Mouse (Mus musculus): ENCODE measurements at regions not wholly inside any gene's neighbourhood (a gene's known extent, or its start where the extent isn't known, plus 50 kb on each side); places are given as distances from the start of the nearest gene placed in this dataset.

GRCm38 (mm10) chr2:105476028-105476677, 77.0 kb upstream of the Rcn1 start:
- Histone ChIP-seq H3K9me3 (ENCODE audit: control insufficient read depth, low read length) (no peaks in the 10 kb centered on the region), H3K4me3 (replicated peaks; ENCODE audit: low read length) (no peak overlapping the region), H3K27ac (replicated peaks; ENCODE audit: low read depth, low read length) (no peak overlapping the region), H3K9ac (ENCODE audit: low read depth, low read length, severe bottlenecking) (no peak overlapping the region), H3K4me1 (ENCODE audit: control insufficient read depth, insufficient read depth, low read length) (no peaks in the 10 kb centered on the region), H3K27me3 (ENCODE audit: control insufficient read depth, insufficient read depth, low read length) (no peaks in the 10 kb centered on the region), H3K4me2 (replicated peaks; ENCODE audit: low read depth, low read length, severe bottlenecking) (no peak overlapping the region), H3K36me3 (ENCODE audit: control insufficient read depth, insufficient read depth, low read length) (no peaks in the 10 kb centered on the region)
- TF ChIP-seq POLR2A (IDR thresholded peaks at IDR 0.05; ENCODE audit: borderline replicate concordance, extremely low read depth, insufficient read depth, insufficient read length): no peak
- WGBS: 70% methylated on average over 7 of the region's 7 CpGs
- ATAC-seq (ENCODE audit: low FRiP score, low read depth) (no peak), DNase-seq (ENCODE audit: low spot score) (no peak)

- WGBS: 65% methylated on average over 11 of the region's 11 CpGs
- Histone ChIP-seq H3K9me3 (ENCODE audit: control insufficient read depth, low read length) (no peaks in the 10 kb centered on the region), H3K36me3 (ENCODE audit: control insufficient read depth, insufficient read depth, low read length) (no peaks in the 10 kb centered on the region), H3K27me3 (ENCODE audit: control insufficient read depth, insufficient read depth, low read length) (no peaks in the 10 kb centered on the region), H3K4me2 (replicated peaks; ENCODE audit: low read depth, low read length, severe bottlenecking) (no peak overlapping the region), H3K27ac (replicated peaks; ENCODE audit: low read depth, low read length) (no peak overlapping the region), H3K4me3 (replicated peaks; ENCODE audit: low read length) (no peak overlapping the region), H3K9ac (ENCODE audit: low read depth, low read length, severe bottlenecking) (no peak overlapping the region), H3K4me1 (ENCODE audit: control insufficient read depth, insufficient read depth, low read length) (no peaks in the 10 kb centered on the region)
- TF ChIP-seq POLR2A (IDR thresholded peaks at IDR 0.05; ENCODE audit: borderline replicate concordance, extremely low read depth, insufficient read depth, insufficient read length): no peak
- no peak for DNase-seq (ENCODE audit: low spot score)
- no peak for ATAC-seq (ENCODE audit: low FRiP score, low read depth)
These were observed 83.0 kb upstream of the Rcn1 start for GRCm38 (mm10) chr2:105481990-105482592.

- Histone ChIP-seq H3K4me1 (ENCODE audit: control insufficient read depth, insufficient read depth, low read length) (no peaks in the 10 kb centered on the region), H3K9me3 (ENCODE audit: control insufficient read depth, low read length) (no peaks in the 10 kb centered on the region), H3K36me3 (ENCODE audit: control insufficient read depth, insufficient read depth, low read length) (no peaks in the 10 kb centered on the region), H3K27me3 (ENCODE audit: control insufficient read depth, insufficient read depth, low read length) (no peaks in the 10 kb centered on the region), H3K9ac (ENCODE audit: low read depth, low read length, severe bottlenecking) (no peak overlapping the region), H3K4me3 (replicated peaks; ENCODE audit: low read length) (no peak overlapping the region), H3K27ac (replicated peaks; ENCODE audit: low read depth, low read length) (no peak overlapping the region), H3K4me2 (replicated peaks; ENCODE audit: low read depth, low read length, severe bottlenecking) (no peak overlapping the region)
- no peak for TF ChIP-seq POLR2A (IDR thresholded peaks at IDR 0.05; ENCODE audit: borderline replicate concordance, extremely low read depth, insufficient read depth, insufficient read length)
- no peak for DNase-seq (ENCODE audit: low spot score)
- WGBS: 71% methylated on average over 3 of the region's 3 CpGs
- no peak for ATAC-seq (ENCODE audit: low FRiP score, low read depth)
These were observed 85.4 kb upstream of the Rcn1 start for GRCm38 (mm10) chr2:105484496-105484895.

GRCm38 (mm10) chr2:105485286-105485685, 86.2 kb upstream of the Rcn1 start:
- WGBS: 84% methylated on average over 8 of the region's 8 CpGs
- Histone ChIP-seq H3K4me3 (replicated peaks; ENCODE audit: low read length) (no peak overlapping the region), H3K27ac (replicated peaks; ENCODE audit: low read depth, low read length) (no peak overlapping the region), H3K9me3 (ENCODE audit: control insufficient read depth, low read length) (no peaks in the 10 kb centered on the region), H3K4me1 (ENCODE audit: control insufficient read depth, insufficient read depth, low read length) (no peaks in the 10 kb centered on the region), H3K27me3 (ENCODE audit: control insufficient read depth, insufficient read depth, low read length) (no peaks in the 10 kb centered on the region), H3K4me2 (replicated peaks; ENCODE audit: low read depth, low read length, severe bottlenecking) (no peak overlapping the region), H3K36me3 (ENCODE audit: control insufficient read depth, insufficient read depth, low read length) (no peaks in the 10 kb centered on the region), H3K9ac (ENCODE audit: low read depth, low read length, severe bottlenecking) (no peak overlapping the region)
- TF ChIP-seq POLR2A (IDR thresholded peaks at IDR 0.05; ENCODE audit: borderline replicate concordance, extremely low read depth, insufficient read depth, insufficient read length): no peak
- ATAC-seq (ENCODE audit: low FRiP score, low read depth) (no peak), DNase-seq (ENCODE audit: low spot score) (no peak)

GRCm38 (mm10) chr2:105495796-105496195, 96.7 kb upstream of the Rcn1 start:
- Histone ChIP-seq H3K27me3 (ENCODE audit: control insufficient read depth, insufficient read depth, low read length) (no peaks in the 10 kb centered on the region), H3K9ac (ENCODE audit: low read depth, low read length, severe bottlenecking) (no peak overlapping the region), H3K4me3 (replicated peaks; ENCODE audit: low read length) (no peak overlapping the region), H3K4me1 (ENCODE audit: control insufficient read depth, insufficient read depth, low read length) (no peaks in the 10 kb centered on the region), H3K27ac (replicated peaks; ENCODE audit: low read depth, low read length) (no peak overlapping the region), H3K36me3 (ENCODE audit: control insufficient read depth, insufficient read depth, low read length) (no peaks in the 10 kb centered on the region), H3K4me2 (replicated peaks; ENCODE audit: low read depth, low read length, severe bottlenecking) (no peak overlapping the region), H3K9me3 (ENCODE audit: control insufficient read depth, low read length) (no peaks in the 10 kb centered on the region)
- TF ChIP-seq POLR2A (IDR thresholded peaks at IDR 0.05; ENCODE audit: borderline replicate concordance, extremely low read depth, insufficient read depth, insufficient read length): no peak
- no peak for DNase-seq (ENCODE audit: low spot score)
- WGBS: 47% methylated on average over 13 of the region's 13 CpGs
- no peak for ATAC-seq (ENCODE audit: low FRiP score, low read depth)

Measured in limb, embryonic 14.5 days (tissue).